Mouse (Mus musculus): ENCODE data around the gene Gusb. TPM values are rescaled to one million over a fixed set of nuclear protein-coding genes. Genes with fewer than 3 reads are reported as not detected.

Gusb gene
- polyA plus RNA-seq (2014; fragmentation: Illumina TruSeq; extraction: RNeasy Lipid Tissue Mini Kit (QIAGEN cat#74804)) = 28.1 TPM

GRCm38 (mm10) chr5:130002301-130003146 is at the start of gene Gusb:
Gusb (minus strand) TSS chr5:130003049.

GRCm38 (mm10) chr5:130029142-130029897 is 26.5 kb upstream of the Gusb start, which contains the start of the genes Asl and Crcp:
Asl (minus strand) TSS chr5:130029247.
Crcp (plus strand) TSS chr5:130029290.

GRCm38 (mm10) chr5:129941495-129942045 is 61.3 kb downstream of the Gusb start, which contains the start of gene Vkorc1l1:
Vkorc1l1 (plus strand) TSS chr5:129941970.

Other genes starting within 250 kb of the Gusb start
- 5.0 TPM for gene Psph, start 215.6 kb downstream of the Gusb start, polyA plus RNA-seq (2014; fragmentation: Illumina TruSeq; extraction: RNeasy Lipid Tissue Mini Kit (QIAGEN cat#74804))
- gene Sumf2, start 156.1 kb downstream of the Gusb start, polyA plus RNA-seq (2014; fragmentation: Illumina TruSeq; extraction: RNeasy Lipid Tissue Mini Kit (QIAGEN cat#74804)) = 6.5 TPM
- 369 TPM for gene Chchd2, start 115.6 kb downstream of the Gusb start, polyA plus RNA-seq (2014; fragmentation: Illumina TruSeq; extraction: RNeasy Lipid Tissue Mini Kit (QIAGEN cat#74804))
- gene Zbed5, start 107.3 kb downstream of the Gusb start, polyA plus RNA-seq (2014; fragmentation: Illumina TruSeq; extraction: RNeasy Lipid Tissue Mini Kit (QIAGEN cat#74804)) = 18.1 TPM
- gene Phkg1, start 104.5 kb downstream of the Gusb start, polyA plus RNA-seq (2014; fragmentation: Illumina TruSeq; extraction: RNeasy Lipid Tissue Mini Kit (QIAGEN cat#74804)) = 0.54 TPM
- gene Nupr1l, start 94.5 kb downstream of the Gusb start, polyA plus RNA-seq (2014; fragmentation: Illumina TruSeq; extraction: RNeasy Lipid Tissue Mini Kit (QIAGEN cat#74804)) = 2.2 TPM
- gene Vkorc1l1, start 61.1 kb downstream of the Gusb start, polyA plus RNA-seq (2014; fragmentation: Illumina TruSeq; extraction: RNeasy Lipid Tissue Mini Kit (QIAGEN cat#74804)) = 90.0 TPM
- 2.6 TPM for gene Asl, start 26.2 kb upstream of the Gusb start, polyA plus RNA-seq (2014; fragmentation: Illumina TruSeq; extraction: RNeasy Lipid Tissue Mini Kit (QIAGEN cat#74804))
- 14.1 TPM for gene Crcp, start 26.2 kb upstream of the Gusb start, polyA plus RNA-seq (2014; fragmentation: Illumina TruSeq; extraction: RNeasy Lipid Tissue Mini Kit (QIAGEN cat#74804))
- gene Tpst1, start 70.3 kb upstream of the Gusb start, polyA plus RNA-seq (2014; fragmentation: Illumina TruSeq; extraction: RNeasy Lipid Tissue Mini Kit (QIAGEN cat#74804)) = 33.9 TPM
- 3.1 TPM for gene Kctd7, start 141.8 kb upstream of the Gusb start, polyA plus RNA-seq (2014; fragmentation: Illumina TruSeq; extraction: RNeasy Lipid Tissue Mini Kit (QIAGEN cat#74804))
- gene Rabgef1, start 168.7 kb upstream of the Gusb start, polyA plus RNA-seq (2014; fragmentation: Illumina TruSeq; extraction: RNeasy Lipid Tissue Mini Kit (QIAGEN cat#74804)) = 32.2 TPM
- 49.8 TPM for gene Tmem248, start 214.0 kb upstream of the Gusb start, polyA plus RNA-seq (2014; fragmentation: Illumina TruSeq; extraction: RNeasy Lipid Tissue Mini Kit (QIAGEN cat#74804))

Data from ovary, adult 10 weeks (tissue).